Mouse (Mus musculus): ENCODE measurements at regions not wholly inside any gene's neighbourhood (a gene's known extent, or its start where the extent isn't known, plus 50 kb on each side); places are given as distances from the start of the nearest gene placed in this dataset.

- TF ChIP-seq POLR2A (IDR thresholded peaks at IDR 0.05; ENCODE audit: low read depth, low read length): no peak
- no peak for TF ChIP-seq CTCF (IDR thresholded peaks at IDR 0.05; ENCODE audit: extremely low read depth, insufficient read length, insufficient replicate concordance, low read depth, low read length)
Observed at GRCm38 (mm10) chr16:23680434-23680833, 159.8 kb upstream of the Masp1 start.
